Mouse (Mus musculus): ENCODE data around the gene Gm45753. TPM values are rescaled to one million over a fixed set of nuclear protein-coding genes. Genes with fewer than 3 reads are reported as not detected.
"Not testable (repeated sequence)": the region's sequence is repeated elsewhere in the genome, so short reads cannot be mapped to it uniquely, and the experiment has no call there.

Gene Gm45753
- polyA plus RNA-seq, 1 experiment from 2014 or later, result not detected

GRCm38 (mm10) chr8:45329206-45329980 is 21.1 kb upstream of the Gm45753 start:
- Histone ChIP-seq H3K9me3 (ENCODE audit: control insufficient read depth, low read depth, low read length) (no peaks in the 10 kb centered on the region), H3K36me3 (ENCODE audit: control insufficient read depth, insufficient read depth, low read length) (no peaks in the 10 kb centered on the region), H3K4me2 (replicated peaks; ENCODE audit: low read depth, low read length) (no peak overlapping the region), H3K9ac (replicated peaks; ENCODE audit: low read depth, low read length) (no peak overlapping the region), H3K4me1 (ENCODE audit: control insufficient read depth, insufficient read depth, low read length) (peaks cover 5% of the 10 kb centered on the region; the same call in 1 of the 2 replicates), H3K4me3 (ENCODE audit: low read depth, low read length) (no peak overlapping the region), H3K27me3 (ENCODE audit: control insufficient read depth, insufficient read depth, low read length) (no peaks in the 10 kb centered on the region), H3K27ac (ENCODE audit: low read length) (no peak overlapping the region)
- ATAC-seq (ENCODE audit: insufficient number of reproducible peaks, insufficient read depth, low FRiP score, low read depth), result no peak
- 95% methylated on average over 6 of the region's 6 CpGs for WGBS

GRCm38 (mm10) chr8:45327076-45327475 is 18.8 kb upstream of the Gm45753 start:
- H3K27me3 ChIP-seq (ENCODE audit: control insufficient read depth, insufficient read depth, low read length); H3K9me3 ChIP-seq (ENCODE audit: control insufficient read depth, low read depth, low read length); H3K4me3 ChIP-seq (ENCODE audit: low read depth, low read length); H3K27ac ChIP-seq (ENCODE audit: low read length); H3K4me1 ChIP-seq (ENCODE audit: control insufficient read depth, insufficient read depth, low read length); H3K4me2 ChIP-seq (replicated peaks; ENCODE audit: low read depth, low read length); H3K9ac ChIP-seq (replicated peaks; ENCODE audit: low read depth, low read length); ATAC-seq (ENCODE audit: insufficient number of reproducible peaks, insufficient read depth, low FRiP score, low read depth); H3K36me3 ChIP-seq (ENCODE audit: control insufficient read depth, insufficient read depth, low read length): not testable (repeated sequence)

GRCm38 (mm10) chr8:45324151-45324550 is 15.9 kb upstream of the Gm45753 start:
- Histone ChIP-seq H3K27me3 (ENCODE audit: control insufficient read depth, insufficient read depth, low read length) (no peaks in the 10 kb centered on the region), H3K9me3 (ENCODE audit: control insufficient read depth, low read depth, low read length) (no peaks in the 10 kb centered on the region), H3K9ac (replicated peaks; ENCODE audit: low read depth, low read length) (no peak overlapping the region), H3K4me1 (ENCODE audit: control insufficient read depth, insufficient read depth, low read length) (0 out of 2 replicates have a peak, but pooled peaks cover 3% of the 10 kb centered on the region), H3K4me3 (ENCODE audit: low read depth, low read length) (no peak overlapping the region), H3K27ac (ENCODE audit: low read length) (no peak overlapping the region), H3K4me2 (replicated peaks; ENCODE audit: low read depth, low read length) (no peak overlapping the region), H3K36me3 (ENCODE audit: control insufficient read depth, insufficient read depth, low read length) (no peaks in the 10 kb centered on the region)
- ATAC-seq (ENCODE audit: insufficient number of reproducible peaks, insufficient read depth, low FRiP score, low read depth), result no peak
- 44% methylated on average over 4 of the region's 4 CpGs for WGBS

GRCm38 (mm10) chr8:45321365-45321764 is 13.1 kb upstream of the Gm45753 start:
- H3K4me3 ChIP-seq (ENCODE audit: low read depth, low read length), result no peak overlapping the region
- H3K4me2 ChIP-seq (replicated peaks; ENCODE audit: low read depth, low read length), result no peak overlapping the region
- WGBS, result 75% methylated on average over 2 of the region's 2 CpGs
- H3K36me3 ChIP-seq (ENCODE audit: control insufficient read depth, insufficient read depth, low read length), result no peaks in the 10 kb centered on the region
- 0 out of 2 replicates have a peak, but pooled peaks cover 3% of the 10 kb centered on the region for H3K4me1 ChIP-seq (ENCODE audit: control insufficient read depth, insufficient read depth, low read length)
- H3K9me3 ChIP-seq (ENCODE audit: control insufficient read depth, low read depth, low read length), result no peaks in the 10 kb centered on the region
- H3K27me3 ChIP-seq (ENCODE audit: control insufficient read depth, insufficient read depth, low read length), result no peaks in the 10 kb centered on the region
- H3K9ac ChIP-seq (replicated peaks; ENCODE audit: low read depth, low read length), result no peak overlapping the region
- no peak for ATAC-seq (ENCODE audit: insufficient number of reproducible peaks, insufficient read depth, low FRiP score, low read depth)
- H3K27ac ChIP-seq (ENCODE audit: low read length), result 0 out of 2 replicates have a peak overlapping the region, but pooled peaks have one; percentile 29

DNA sequence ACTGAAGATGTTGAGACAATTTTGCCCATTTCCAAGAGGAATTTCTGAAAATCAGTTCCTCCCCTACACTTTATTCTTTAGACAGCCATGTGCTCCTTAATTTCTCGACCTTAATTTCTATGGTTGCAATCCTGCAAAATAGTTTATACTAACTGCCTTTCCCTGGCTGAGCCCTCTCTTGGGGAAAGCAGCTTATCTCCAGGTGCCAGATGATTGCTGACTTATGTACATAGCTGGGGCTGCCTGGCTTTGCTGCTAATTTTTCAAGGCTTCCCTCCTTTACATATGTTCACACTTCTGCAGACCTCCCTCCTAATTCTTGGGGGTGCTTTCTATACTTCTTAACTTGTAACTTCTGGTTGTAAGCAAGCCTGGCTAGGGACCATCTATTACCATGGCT is 12.7 kb upstream of the Gm45753 start:
- Histone ChIP-seq H3K9me3 (ENCODE audit: control insufficient read depth, low read depth, low read length) (no peaks in the 10 kb centered on the region), H3K27me3 (ENCODE audit: control insufficient read depth, insufficient read depth, low read length) (no peaks in the 10 kb centered on the region), H3K27ac (ENCODE audit: low read length) (0 out of 2 replicates have a peak overlapping the region, but pooled peaks have one; percentile 29), H3K9ac (replicated peaks; ENCODE audit: low read depth, low read length) (no peak overlapping the region), H3K4me3 (ENCODE audit: low read depth, low read length) (no peak overlapping the region), H3K4me2 (replicated peaks; ENCODE audit: low read depth, low read length) (no peak overlapping the region), H3K36me3 (ENCODE audit: control insufficient read depth, insufficient read depth, low read length) (no peaks in the 10 kb centered on the region), H3K4me1 (ENCODE audit: control insufficient read depth, insufficient read depth, low read length) (0 out of 2 replicates have a peak, but pooled peaks cover 3% of the 10 kb centered on the region)
- WGBS, result 13% methylated on average over 1 of the region's 1 CpGs
- ATAC-seq (ENCODE audit: insufficient number of reproducible peaks, insufficient read depth, low FRiP score, low read depth), result 0 out of 2 replicates have a peak, but pooled peaks have one; percentile 53

DNA sequence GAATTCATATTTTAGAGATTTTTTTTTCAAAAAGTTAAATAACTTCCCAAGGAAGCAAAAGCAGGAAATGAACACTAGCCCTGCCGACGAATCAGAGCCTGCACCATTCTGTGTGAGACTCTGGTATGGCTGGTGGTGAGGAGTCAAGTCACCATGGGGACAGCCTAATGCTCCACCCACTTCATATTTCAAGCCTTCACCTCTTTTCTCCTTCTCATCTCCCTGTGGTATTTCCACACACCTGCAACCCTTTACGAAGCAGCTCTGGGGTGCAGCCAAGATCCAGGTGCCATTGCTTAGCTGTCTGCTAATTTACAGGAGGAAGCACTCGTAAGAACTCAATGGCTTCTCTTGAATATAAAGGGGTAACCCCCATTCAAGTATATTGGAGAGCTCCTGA is 2.7 kb upstream of the Gm45753 start:
- Histone ChIP-seq H3K4me1 (ENCODE audit: control insufficient read depth, insufficient read depth, low read length) (no peaks in the 10 kb centered on the region), H3K4me3 (ENCODE audit: low read depth, low read length) (no peak overlapping the region), H3K36me3 (ENCODE audit: control insufficient read depth, insufficient read depth, low read length) (no peaks in the 10 kb centered on the region), H3K4me2 (replicated peaks; ENCODE audit: low read depth, low read length) (no peak overlapping the region), H3K9me3 (ENCODE audit: control insufficient read depth, low read depth, low read length) (no peaks in the 10 kb centered on the region), H3K27ac (ENCODE audit: low read length) (no peak overlapping the region), H3K27me3 (ENCODE audit: control insufficient read depth, insufficient read depth, low read length) (no peaks in the 10 kb centered on the region), H3K9ac (replicated peaks; ENCODE audit: low read depth, low read length) (no peak overlapping the region)
- WGBS, result 77% methylated on average over 4 of the region's 4 CpGs
- ATAC-seq (ENCODE audit: insufficient number of reproducible peaks, insufficient read depth, low FRiP score, low read depth), result no peak

DNA sequence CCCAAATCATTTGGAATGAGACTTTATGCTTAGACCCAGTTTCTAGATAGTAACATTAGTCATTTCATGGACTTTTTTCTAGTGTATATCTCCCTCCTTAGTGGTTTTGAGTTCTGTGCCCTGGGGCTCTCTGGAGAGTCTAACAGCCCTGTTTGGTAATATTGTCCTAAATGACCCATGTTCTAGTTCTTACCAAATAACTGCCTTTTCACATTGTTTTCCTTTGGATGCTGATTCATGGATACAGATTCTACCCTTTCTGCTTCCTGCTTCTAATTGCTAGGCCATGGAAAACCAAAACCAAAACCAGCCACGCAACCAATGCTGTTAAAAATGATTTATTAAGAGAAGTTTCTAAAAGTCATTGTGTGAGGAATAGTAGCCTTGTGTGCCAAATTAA is 2.8 kb downstream of the Gm45753 start:
- Histone ChIP-seq H3K4me2 (replicated peaks; ENCODE audit: low read depth, low read length) (no peak overlapping the region), H3K27ac (ENCODE audit: low read length) (no peak overlapping the region), H3K9me3 (ENCODE audit: control insufficient read depth, low read depth, low read length) (no peaks in the 10 kb centered on the region), H3K36me3 (ENCODE audit: control insufficient read depth, insufficient read depth, low read length) (no peaks in the 10 kb centered on the region), H3K4me3 (ENCODE audit: low read depth, low read length) (no peak overlapping the region), H3K4me1 (ENCODE audit: control insufficient read depth, insufficient read depth, low read length) (no peaks in the 10 kb centered on the region), H3K9ac (replicated peaks; ENCODE audit: low read depth, low read length) (no peak overlapping the region), H3K27me3 (ENCODE audit: control insufficient read depth, insufficient read depth, low read length) (no peaks in the 10 kb centered on the region)
- no peak for ATAC-seq (ENCODE audit: insufficient number of reproducible peaks, insufficient read depth, low FRiP score, low read depth)
- 58% methylated on average over 1 of the region's 1 CpGs for WGBS

DNA sequence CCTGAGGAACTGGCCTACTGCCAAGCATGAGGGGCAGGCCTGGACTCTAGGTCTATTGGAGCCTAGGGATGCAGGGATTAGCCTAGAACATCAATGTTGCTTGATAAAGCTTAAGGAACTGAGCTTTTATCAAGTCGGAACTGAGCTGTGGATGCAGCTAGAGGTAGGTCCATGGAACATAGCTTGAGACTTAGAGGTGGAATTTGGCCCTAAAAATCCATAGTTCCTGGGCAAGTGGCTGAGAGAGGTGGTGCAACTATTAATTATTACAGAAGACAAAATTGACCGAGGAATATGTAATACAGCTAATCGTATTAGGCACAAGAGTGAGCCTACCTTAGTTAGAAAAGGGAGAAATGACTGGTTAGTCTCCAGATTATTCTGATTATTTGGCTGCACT is 3.9 kb downstream of the Gm45753 start:
- Histone ChIP-seq H3K9me3 (ENCODE audit: control insufficient read depth, low read depth, low read length) (no peaks in the 10 kb centered on the region), H3K4me2 (replicated peaks; ENCODE audit: low read depth, low read length) (no peak overlapping the region), H3K27me3 (ENCODE audit: control insufficient read depth, insufficient read depth, low read length) (no peaks in the 10 kb centered on the region), H3K27ac (ENCODE audit: low read length) (no peak overlapping the region), H3K4me3 (ENCODE audit: low read depth, low read length) (no peak overlapping the region), H3K36me3 (ENCODE audit: control insufficient read depth, insufficient read depth, low read length) (no peaks in the 10 kb centered on the region), H3K4me1 (ENCODE audit: control insufficient read depth, insufficient read depth, low read length) (no peaks in the 10 kb centered on the region), H3K9ac (replicated peaks; ENCODE audit: low read depth, low read length) (no peak overlapping the region)
- WGBS, result 87% methylated on average over 3 of the region's 3 CpGs
- no peak for ATAC-seq (ENCODE audit: insufficient number of reproducible peaks, insufficient read depth, low FRiP score, low read depth)

DNA sequence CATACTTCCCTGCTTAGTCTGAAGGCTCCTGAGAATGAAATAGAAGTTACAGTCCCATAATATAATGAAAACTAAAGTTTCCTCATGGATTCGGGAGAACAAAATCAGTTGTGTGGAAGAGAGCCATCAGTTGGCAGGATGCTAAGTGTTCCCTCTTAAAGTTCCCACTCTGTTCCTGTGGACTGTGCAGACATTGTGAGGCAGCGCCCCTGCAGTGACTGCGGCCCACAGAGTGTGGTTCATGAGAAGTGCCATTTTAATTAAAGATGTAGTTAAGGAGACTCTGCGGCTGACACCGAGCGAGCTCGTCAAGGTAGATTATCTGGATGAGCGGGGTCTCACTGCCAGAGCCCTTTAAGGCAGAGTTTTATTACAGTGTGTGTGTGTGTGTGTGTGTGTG is 5.9 kb downstream of the Gm45753 start:
- Histone ChIP-seq H3K4me1 (ENCODE audit: control insufficient read depth, insufficient read depth, low read length) (no peaks in the 10 kb centered on the region), H3K9me3 (ENCODE audit: control insufficient read depth, low read depth, low read length) (no peaks in the 10 kb centered on the region), H3K9ac (replicated peaks; ENCODE audit: low read depth, low read length) (no peak overlapping the region), H3K4me3 (ENCODE audit: low read depth, low read length) (no peak overlapping the region), H3K36me3 (ENCODE audit: control insufficient read depth, insufficient read depth, low read length) (no peaks in the 10 kb centered on the region), H3K27ac (ENCODE audit: low read length) (no peak overlapping the region), H3K27me3 (ENCODE audit: control insufficient read depth, insufficient read depth, low read length) (no peaks in the 10 kb centered on the region), H3K4me2 (replicated peaks; ENCODE audit: low read depth, low read length) (no peak overlapping the region)
- 84% methylated on average over 8 of the region's 8 CpGs for WGBS
- ATAC-seq (ENCODE audit: insufficient number of reproducible peaks, insufficient read depth, low FRiP score, low read depth), result no peak
